Mouse (Mus musculus) ovary, adult 10 weeks (tissue): ENCODE measurements around the gene Skiv2l. TPM values are rescaled to one million over a fixed set of nuclear protein-coding genes. Genes with fewer than 3 reads are reported as not detected.

Experiments
- polyA plus RNA-seq: library from polyadenylated mRNA; stranded (reverse); fragments of 350-450 nt; fragmentation: Illumina TruSeq; extraction: RNeasy Lipid Tissue Mini Kit (QIAGEN cat#74804); gene quantifications from one replicate; pipeline ENCODE4 v1.2.3, GENCODE M21; 2014

The Skiv2l gene
- polyA plus RNA-seq = 2.9 TPM

GRCm38 (mm10) chr17:34849722-34850516 lies at the start of gene Skiv2l, which contains the start of gene Nelfe:
TSS of gene Skiv2l (minus strand) at chr17:34850210.
TSS of gene Nelfe (plus strand) at chr17:34850391.

GRCm38 (mm10) chr17:34898160-34898586 lies 48.2 kb upstream of the Skiv2l start, which contains the start of the genes C2 and Ehmt2:
TSS of gene C2 (minus strand) at chr17:34898265.
TSS of gene Ehmt2 (plus strand) at chr17:34898469.

GRCm38 (mm10) chr17:34881683-34882310 lies 31.8 kb upstream of the Skiv2l start, which contains the start of gene Gm20547:
TSS of gene Gm20547 (minus strand) at chr17:34882042.

GRCm38 (mm10) chr17:34879336-34879879 lies 29.4 kb upstream of the Skiv2l start, which contains the start of gene Zbtb12:
TSS of gene Zbtb12 (plus strand) at chr17:34879483.

GRCm38 (mm10) chr17:34862416-34863081 lies 12.5 kb upstream of the Skiv2l start, which contains the start of gene Cfb:
TSS of gene Cfb (minus strand) at chr17:34862518.

DNA sequence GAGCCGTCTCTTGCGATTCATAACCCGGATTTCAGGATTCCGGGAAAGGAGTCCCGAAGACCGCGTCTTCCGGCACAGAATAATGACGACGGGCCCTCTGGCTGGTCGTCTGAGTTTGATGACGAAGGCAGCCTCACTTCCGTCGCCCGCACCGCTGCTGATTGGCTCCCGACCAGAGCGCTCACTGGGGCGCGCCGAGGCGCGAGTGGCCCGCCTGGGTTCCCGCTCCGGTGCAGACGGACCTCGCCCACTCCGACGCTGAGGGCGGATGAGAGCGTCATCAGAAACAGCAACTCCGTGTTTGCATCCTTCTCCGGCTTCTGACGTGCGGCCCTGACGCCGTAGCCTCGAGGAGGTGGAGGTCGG lies 13.2 kb downstream of the Skiv2l start, which contains the start of the genes Stk19 and Dxo:
Gene Stk19, minus strand, starts transcription at position 90 of the 366 bp plus-strand sequence.
Gene Dxo, plus strand, starts transcription at position 164 of the 366 bp plus-strand sequence.

DNA sequence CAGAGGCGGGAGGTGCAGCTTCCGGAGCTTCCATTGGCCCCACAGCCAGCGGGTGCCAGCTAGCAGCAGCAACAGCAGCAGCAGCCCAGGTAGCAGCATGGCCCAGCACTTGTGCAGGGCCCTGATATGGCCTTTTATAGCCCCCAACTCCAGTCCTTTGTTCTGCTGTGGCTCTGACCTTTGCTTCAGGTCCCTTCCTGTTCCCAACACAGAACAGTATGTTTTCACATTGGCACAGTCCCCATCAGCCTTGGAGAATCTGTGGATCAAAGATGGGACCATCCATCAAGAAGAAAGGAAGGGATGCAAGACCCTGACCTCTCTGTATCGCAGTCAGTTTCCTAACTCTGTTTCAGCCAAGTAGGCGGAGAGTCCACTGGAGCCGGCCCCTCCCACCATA lies 45.7 kb downstream of the Skiv2l start, which contains the start of gene Cyp21a1:
Gene Cyp21a1, minus strand, starts transcription at position 261 of the 400 bp plus-strand sequence.

Other genes with a start within 250 kb of the Skiv2l start
- 35.5 TPM for gene Rnf5, start 246.5 kb downstream of the Skiv2l start, polyA plus RNA-seq
- 1.9 TPM for gene Agpat1, start 245.9 kb downstream of the Skiv2l start, polyA plus RNA-seq
- gene Egfl8, start 234.2 kb downstream of the Skiv2l start, polyA plus RNA-seq = 0.66 TPM
- 3.4 TPM for gene Ppt2, start 221.7 kb downstream of the Skiv2l start, polyA plus RNA-seq
- 1.5 TPM for gene Prrt1, start 220.7 kb downstream of the Skiv2l start, polyA plus RNA-seq
- 9.4 TPM for gene Fkbpl, start 205.4 kb downstream of the Skiv2l start, polyA plus RNA-seq
- 2.5 TPM for gene Atf6b, start 203.1 kb downstream of the Skiv2l start, polyA plus RNA-seq
- gene Tnxb, start 179.7 kb downstream of the Skiv2l start, polyA plus RNA-seq = 0.06 TPM
- 1.7 TPM for gene C4b, start 106.3 kb downstream of the Skiv2l start, polyA plus RNA-seq
- not detected for gene Cyp21a1, start 45.6 kb downstream of the Skiv2l start, polyA plus RNA-seq
- 4.4 TPM for gene Stk19, start 13.3 kb downstream of the Skiv2l start, polyA plus RNA-seq
- 1.9 TPM for gene Dxo, start 13.2 kb downstream of the Skiv2l start, polyA plus RNA-seq
- gene Nelfe, start 181 bp upstream of the Skiv2l start, polyA plus RNA-seq = 1.8 TPM
- not detected for gene Cfb, start 12.3 kb upstream of the Skiv2l start, polyA plus RNA-seq
- 10.8 TPM for gene Zbtb12, start 29.3 kb upstream of the Skiv2l start, polyA plus RNA-seq
- 1.0 TPM for gene Gm20547, start 31.8 kb upstream of the Skiv2l start, polyA plus RNA-seq
- gene C2, start 48.1 kb upstream of the Skiv2l start, polyA plus RNA-seq = 11.5 TPM
- gene Ehmt2, start 48.3 kb upstream of the Skiv2l start, polyA plus RNA-seq = 9.4 TPM
- gene Slc44a4, start 64.3 kb upstream of the Skiv2l start, polyA plus RNA-seq = 0.20 TPM
- gene Neu1, start 81.0 kb upstream of the Skiv2l start, polyA plus RNA-seq = 1.8 TPM
- gene Hspa1b, start 109.0 kb upstream of the Skiv2l start, polyA plus RNA-seq = 16.9 TPM
- gene Gm20481, start 119.7 kb upstream of the Skiv2l start, polyA plus RNA-seq = not detected
- gene Hspa1a, start 121.9 kb upstream of the Skiv2l start, polyA plus RNA-seq = 8.2 TPM
- not detected for gene Hspa1l, start 122.5 kb upstream of the Skiv2l start, polyA plus RNA-seq
- gene Lsm2, start 131.7 kb upstream of the Skiv2l start, polyA plus RNA-seq = 19.2 TPM
- gene Vars, start 150.8 kb upstream of the Skiv2l start, polyA plus RNA-seq = 6.0 TPM
- not detected for gene Vwa7, start 166.4 kb upstream of the Skiv2l start, polyA plus RNA-seq
- not detected for gene Sapcd1, start 177.8 kb upstream of the Skiv2l start, polyA plus RNA-seq
- 0.68 TPM for gene Msh5, start 196.5 kb upstream of the Skiv2l start, polyA plus RNA-seq
- gene Clic1, start 199.8 kb upstream of the Skiv2l start, polyA plus RNA-seq = 25.1 TPM
- gene Ddah2, start 208.8 kb upstream of the Skiv2l start, polyA plus RNA-seq = 2.7 TPM
- not detected for gene Ly6g6c, start 215.2 kb upstream of the Skiv2l start, polyA plus RNA-seq
- 0.20 TPM for gene Mpig6b, start 216.0 kb upstream of the Skiv2l start, polyA plus RNA-seq
- gene Ly6g6e, start 226.7 kb upstream of the Skiv2l start, polyA plus RNA-seq = not detected
- not detected for gene Ly6g6d, start 227.9 kb upstream of the Skiv2l start, polyA plus RNA-seq
- gene Ly6g6f, start 235.4 kb upstream of the Skiv2l start, polyA plus RNA-seq = not detected
- 3.5 TPM for gene Abhd16a, start 239.1 kb upstream of the Skiv2l start, polyA plus RNA-seq